Mouse (Mus musculus): ENCODE measurements around the gene Cdk5rap1.

DNA sequence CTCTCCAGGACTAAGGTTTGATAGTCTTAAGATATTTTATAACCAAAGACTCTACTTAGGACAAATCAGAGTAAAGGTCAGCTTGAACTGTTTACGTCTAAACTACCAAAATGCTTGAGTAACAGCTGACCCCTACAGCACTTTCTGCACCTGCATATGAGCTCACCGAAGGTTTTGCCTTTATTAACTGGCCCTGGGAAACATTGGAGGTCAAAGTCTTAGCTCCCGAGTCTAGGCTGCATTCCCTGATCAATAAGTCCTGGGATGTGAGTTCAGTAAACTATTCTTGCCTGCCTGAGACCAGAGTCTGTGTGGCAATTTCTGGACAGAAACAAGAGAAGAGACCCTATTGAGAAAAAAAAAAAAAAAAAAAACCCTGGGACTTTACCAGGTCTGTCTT lies 24.7 kb downstream of the Cdk5rap1 start:
- TF ChIP-seq MAZ (IDR thresholded peaks at IDR 0.05; ENCODE audit: low read depth, low read length): no peak
- no peak for TF ChIP-seq MEF2A (IDR thresholded peaks at IDR 0.05; ENCODE audit: borderline replicate concordance, low read depth, low read length)
- no peak for TF ChIP-seq CTCF (conservative IDR thresholded peaks at IDR 0.05 in 1 of 2, IDR thresholded peaks at IDR 0.05 in 1 of 2; ENCODE audit: low read depth in 2 of 2, low read length in 2 of 2)
